Mouse (Mus musculus) cerebellum, postnatal 10 days (tissue): ENCODE measurements at regions not wholly inside any gene's neighbourhood (a gene's known extent, or its start where the extent isn't known, plus 50 kb on each side); places are given as distances from the start of the nearest gene placed in this dataset.

Experiments used
- DNase-seq, 2 experiments: peaks; one replicate each; pipeline ENCODE4 v3.0.0; 2021; ENCODE audit warnings: mixed read lengths in 2 of 2

- DNase-seq = no peak
These were observed 394.7 kb downstream of the 4933405O20Rik start for GRCm38 (mm10) chr7:50993707-50994106.

- peak; percentile 6 to 26 for DNase-seq
These were observed 443.1 kb downstream of the 4933405O20Rik start for GRCm38 (mm10) chr7:51041899-51042667.

GRCm38 (mm10) chr7:51051496-51051895 is 452.5 kb downstream of the 4933405O20Rik start:
- DNase-seq = no peak

- no peak for DNase-seq
These were observed 442.5 kb upstream of the Ano5 start for GRCm38 (mm10) chr7:51068376-51068775.

- no peak for DNase-seq
These were observed 417.1 kb upstream of the Ano5 start for GRCm38 (mm10) chr7:51093774-51094173.

GRCm38 (mm10) chr7:51101166-51101565 is 409.7 kb upstream of the Ano5 start:
- DNase-seq = no peak

- DNase-seq = no peak
These were observed 370.0 kb upstream of the Ano5 start for GRCm38 (mm10) chr7:51140796-51141195.

GRCm38 (mm10) chr7:51175211-51175610 is 335.6 kb upstream of the Ano5 start:
- no peak for DNase-seq

- no peak for DNase-seq
These were observed 295.2 kb upstream of the Ano5 start for GRCm38 (mm10) chr7:51215487-51216232.

- DNase-seq = no peak
These were observed 294.6 kb upstream of the Ano5 start for GRCm38 (mm10) chr7:51216233-51216605.

- peak; percentile 54 to 60 for DNase-seq
These were observed 289.5 kb upstream of the Ano5 start for GRCm38 (mm10) chr7:51221351-51221750.

GRCm38 (mm10) chr7:51221806-51222205 is 289.0 kb upstream of the Ano5 start:
- peak; percentile 84 to 90 for DNase-seq

- DNase-seq = peak; percentile 23 to 36
These were observed 283.7 kb upstream of the Ano5 start for GRCm38 (mm10) chr7:51227136-51227535.

GRCm38 (mm10) chr7:51234616-51235015 is 276.2 kb upstream of the Ano5 start:
- DNase-seq = peak; percentile 58 to 67

- DNase-seq = no peak
These were observed 263.1 kb upstream of the Ano5 start for GRCm38 (mm10) chr7:51247695-51248094.

- DNase-seq = peak; percentile 31 to 44
These were observed 256.4 kb upstream of the Ano5 start for GRCm38 (mm10) chr7:51254461-51254860.

GRCm38 (mm10) chr7:51259160-51259831 is 251.5 kb upstream of the Ano5 start:
- no peak for DNase-seq

GRCm38 (mm10) chr7:51264166-51264565 is 246.7 kb upstream of the Ano5 start:
- no peak for DNase-seq

- DNase-seq = no peak
These were observed 244.9 kb upstream of the Ano5 start for GRCm38 (mm10) chr7:51265896-51266295.

- no peak for DNase-seq
These were observed 243.9 kb upstream of the Ano5 start for GRCm38 (mm10) chr7:51266879-51267278.

GRCm38 (mm10) chr7:51268743-51269142 is 242.1 kb upstream of the Ano5 start:
- DNase-seq = no peak

GRCm38 (mm10) chr7:51270531-51271090 is 240.2 kb upstream of the Ano5 start:
- DNase-seq = peak; percentile 94 to 98

- no peak for DNase-seq
These were observed 229.4 kb upstream of the Ano5 start for GRCm38 (mm10) chr7:51281470-51281869.
